27 mouse cellular contexts compared by ENCODE assay signal in genomic region chr5:30701866-30702265, GRCm38 (mm10). TPM values are rescaled to one million over a fixed set of nuclear protein-coding genes. Genes with fewer than 3 reads are reported as not detected.
DNase-seq lines count a peak whose midpoint lies in the region; ATAC-seq and TF ChIP-seq lines count a peak whose summit lies in the region.
"Had no signal": no experiment of that assay in that cellular context is flagged by ENCODE, and none has a peak within 500 bp of the region (broad histone marks: within the 10 kb centered on the region; RNA-seq: fewer than 3 reads in every experiment).

No protein-coding gene starts in this region.

- WGBS in forebrain, embryonic 10.5 days, result 85% methylated on average over 3 of the region's 3 CpGs
- WGBS in forebrain, embryonic 15.5 days, result 93% methylated on average over 3 of the region's 3 CpGs
- WGBS in hindbrain, embryonic 10.5 days, result 85% methylated on average over 3 of the region's 3 CpGs
- WGBS in hindbrain, embryonic 12.5 days, result 85% methylated on average over 3 of the region's 3 CpGs
- whole genome bisulfite sequencing in intestine, embryonic 16.5 days, result 75% methylated on average over 3 of the region's 3 CpGs
- WGBS in lung, postnatal 0 days, result 70% methylated on average over 3 of the region's 3 CpGs

- H3K36me3 ChIP-seq in forebrain, embryonic 10.5 days (replicated peaks), result no peaks in the 10 kb centered on the region
- no peaks in the 10 kb centered on the region for H3K36me3 ChIP-seq in forebrain, embryonic 15.5 days
- H3K36me3 ChIP-seq in hindbrain, embryonic 10.5 days, result no peaks in the 10 kb centered on the region
- H3K36me3 ChIP-seq in hindbrain, embryonic 12.5 days, result no peaks in the 10 kb centered on the region
- H3K36me3 ChIP-seq in intestine, embryonic 16.5 days (ENCODE audit: control insufficient read depth, insufficient read depth, low read length), result no peaks in the 10 kb centered on the region
- no peaks in the 10 kb centered on the region for H3K36me3 ChIP-seq in lung, postnatal 0 days (ENCODE audit: insufficient read depth, low read length)
- H3K36me3 ChIP-seq: embryonic facial prominence, embryonic 13.5 days; hindbrain, embryonic 15.5 days had no signal

- no peak overlapping the region for H3K4me3 ChIP-seq in forebrain, embryonic 10.5 days
- no peak overlapping the region for H3K4me3 ChIP-seq in forebrain, embryonic 15.5 days
- H3K4me3 ChIP-seq in hindbrain, embryonic 10.5 days, result no peak overlapping the region
- H3K4me3 ChIP-seq in hindbrain, embryonic 12.5 days, result no peak overlapping the region
- no peak overlapping the region for H3K4me3 ChIP-seq in intestine, embryonic 16.5 days (ENCODE audit: low read length)
- H3K4me3 ChIP-seq in lung, postnatal 0 days (ENCODE audit: low read depth, low read length), result no peak overlapping the region
- H3K4me3 ChIP-seq: embryonic facial prominence, embryonic 13.5 days; erythroblast, embryonic 14.5 days; forebrain, embryonic 13.5 days; gastrocnemius, adult 2 months; hindbrain, embryonic 15.5 days had no signal

- H3K9ac ChIP-seq in forebrain, embryonic 15.5 days (replicated peaks), result no peak overlapping the region
- no peak overlapping the region for H3K9ac ChIP-seq in hindbrain, embryonic 12.5 days
- H3K9ac ChIP-seq in intestine, embryonic 16.5 days (ENCODE audit: low read depth, low read length), result no peak overlapping the region
- no peak overlapping the region for H3K9ac ChIP-seq in lung, postnatal 0 days (replicated peaks; ENCODE audit: low read depth)
- H3K9ac ChIP-seq: embryonic facial prominence, embryonic 13.5 days; forebrain, embryonic 13.5 days; forebrain, postnatal 0 days; hindbrain, embryonic 15.5 days had no signal

- no peaks in the 10 kb centered on the region for H3K9me3 ChIP-seq in forebrain, embryonic 10.5 days
- H3K9me3 ChIP-seq in forebrain, embryonic 15.5 days, result no peaks in the 10 kb centered on the region
- H3K9me3 ChIP-seq in hindbrain, embryonic 10.5 days, result no peaks in the 10 kb centered on the region
- no peaks in the 10 kb centered on the region for H3K9me3 ChIP-seq in hindbrain, embryonic 12.5 days (replicated peaks)
- H3K9me3 ChIP-seq in intestine, embryonic 16.5 days (ENCODE audit: control insufficient read depth, low read length), result no peaks in the 10 kb centered on the region
- H3K9me3 ChIP-seq in lung, postnatal 0 days (ENCODE audit: low read length), result no peaks in the 10 kb centered on the region
- H3K9me3 ChIP-seq: embryonic facial prominence, embryonic 13.5 days; forebrain, embryonic 13.5 days; hindbrain, embryonic 15.5 days had no signal

- TF ChIP-seq CTCF in lung, postnatal 0 days (IDR thresholded peaks at IDR 0.05), result no peak

- H3K27me3 ChIP-seq in forebrain, embryonic 10.5 days (ENCODE audit: poor library complexity, severe bottlenecking), result peaks cover 27% of the 10 kb centered on the region
- no peaks in the 10 kb centered on the region for H3K27me3 ChIP-seq in forebrain, embryonic 15.5 days
- peaks cover 23% of the 10 kb centered on the region for H3K27me3 ChIP-seq in hindbrain, embryonic 10.5 days (ENCODE audit: insufficient read depth, poor library complexity, severe bottlenecking)
- peaks cover 4% of the 10 kb centered on the region; the same call in 1 of the 2 replicates for H3K27me3 ChIP-seq in hindbrain, embryonic 12.5 days
- H3K27me3 ChIP-seq in intestine, embryonic 16.5 days (replicated peaks; ENCODE audit: control insufficient read depth, insufficient read depth, low read length), result no peaks in the 10 kb centered on the region
- no peaks in the 10 kb centered on the region; the same call in 1 of the 2 replicates for H3K27me3 ChIP-seq in lung, postnatal 0 days (replicated peaks; ENCODE audit: insufficient read depth, low read length)
- H3K27me3 ChIP-seq: forebrain, embryonic 13.5 days; hindbrain, embryonic 15.5 days had no signal

- no peak for TF ChIP-seq EP300 in lung, postnatal 0 days (IDR thresholded peaks at IDR 0.05)

- H3K4me2 ChIP-seq in forebrain, embryonic 15.5 days (replicated peaks), result no peak overlapping the region
- H3K4me2 ChIP-seq in hindbrain, embryonic 12.5 days (replicated peaks), result no peak overlapping the region
- no peak overlapping the region for H3K4me2 ChIP-seq in intestine, embryonic 16.5 days (ENCODE audit: low read depth, low read length)
- H3K4me2 ChIP-seq in lung, postnatal 0 days (replicated peaks; ENCODE audit: low read depth, low read length), result no peak overlapping the region
- H3K4me2 ChIP-seq: embryonic facial prominence, embryonic 13.5 days; forebrain, embryonic 13.5 days; heart, embryonic 11.5 days; hindbrain, embryonic 15.5 days had no signal

- no peak for ATAC-seq in forebrain, embryonic 15.5 days (replicated peaks)
- no peak for ATAC-seq in hindbrain, embryonic 12.5 days (ENCODE audit: low FRiP score)
- no peak for ATAC-seq in intestine, embryonic 16.5 days
- no peak for ATAC-seq in lung, postnatal 0 days
- ATAC-seq: CD4-positive, CD25-positive, alpha-beta regulatory T cell, adult 4 months; forebrain, embryonic 13.5 days; forebrain, postnatal 0 days; Patski had no signal

- peak overlapping the region; percentile 71 for H3K27ac ChIP-seq in forebrain, embryonic 10.5 days
- H3K27ac ChIP-seq in forebrain, embryonic 15.5 days (replicated peaks), result no peak overlapping the region
- H3K27ac ChIP-seq in hindbrain, embryonic 10.5 days, result peak overlapping the region; percentile 81; the same call in 1 of the 2 replicates
- H3K27ac ChIP-seq in hindbrain, embryonic 12.5 days, result no peak overlapping the region
- H3K27ac ChIP-seq in intestine, embryonic 16.5 days (ENCODE audit: low read length), result no peak overlapping the region
- H3K27ac ChIP-seq in lung, postnatal 0 days (ENCODE audit: low read length), result no peak overlapping the region
- H3K27ac ChIP-seq: embryonic facial prominence, embryonic 13.5 days; forebrain, embryonic 13.5 days; gastrocnemius, adult 2 months; hindbrain, embryonic 15.5 days had no signal

- no peak for DNase-seq in forebrain, embryonic 10.5 days (ENCODE audit: extremely low spot score, low spot score)
- no peak for DNase-seq in hindbrain, embryonic 10.5 days (ENCODE audit: low spot score)
- peak; percentile 65 for DNase-seq in 3T3-L1 (ENCODE audit: low read depth, low spot score)
- peak; percentile 51 for DNase-seq in NIH3T3 (ENCODE audit: low read depth)
- DNase-seq in lung, postnatal 0 days (ENCODE audit: low spot score), result no peak
- DNase-seq: adrenal gland, adult 2 months; adrenal gland, postnatal 14 days; cerebellum, adult 11 months; cerebellum, adult 2 months; cerebellum, adult 9-11 months; cerebellum, postnatal 25 days; forebrain, postnatal 0 days; gastrocnemius, adult 2 months; gastrocnemius, postnatal 14 days; heart, adult 18-20 months; heart, postnatal 36 days; kidney, adult 18-20 months had no signal

- peaks cover 10% of the 10 kb centered on the region for H3K4me1 ChIP-seq in forebrain, embryonic 10.5 days
- no peaks in the 10 kb centered on the region for H3K4me1 ChIP-seq in forebrain, embryonic 15.5 days
- peaks cover 15% of the 10 kb centered on the region for H3K4me1 ChIP-seq in hindbrain, embryonic 10.5 days (replicated peaks)
- 0 out of 2 replicates have a peak, but pooled peaks cover 4% of the 10 kb centered on the region for H3K4me1 ChIP-seq in hindbrain, embryonic 12.5 days
- H3K4me1 ChIP-seq in intestine, embryonic 16.5 days (ENCODE audit: control insufficient read depth, insufficient read depth, low read length), result no peaks in the 10 kb centered on the region
- no peaks in the 10 kb centered on the region for H3K4me1 ChIP-seq in lung, postnatal 0 days (ENCODE audit: insufficient read depth, low read depth, low read length)
- H3K4me1 ChIP-seq: embryonic facial prominence, embryonic 13.5 days; forebrain, embryonic 13.5 days; hindbrain, embryonic 15.5 days had no signal

RNA-seq across cellular contexts. Expression of gene Dpysl5, which starts 9.5 kb away (rescaled TPM):
- polyA plus RNA-seq in forebrain, embryonic 10.5 days (2016; fragmentation: Nextera tagmentation; extraction: Ambion mirVana), result 61.5 and 64.0 TPM in 2 replicates
- 216 and 226 TPM in 2 replicates for polyA plus RNA-seq in forebrain, embryonic 15.5 days (2015; fragmentation: Nextera tagmentation; extraction: Ambion mirVana)
- 87.4 and 151 TPM in 2 replicates for polyA plus RNA-seq in hindbrain, embryonic 10.5 days (2016; fragmentation: Nextera tagmentation; extraction: Ambion mirVana)
- polyA plus RNA-seq in hindbrain, embryonic 12.5 days (2016; fragmentation: Nextera tagmentation; extraction: Ambion mirVana), result 135 and 156 TPM in 2 replicates
- 5.7 and 6.1 TPM in 2 replicates for polyA plus RNA-seq in intestine, embryonic 16.5 days (2015; fragmentation: Nextera tagmentation; extraction: Ambion mirVana)
- 1.4 and 1.6 TPM in 2 replicates for polyA plus RNA-seq in lung, postnatal 0 days (2015; fragmentation: Nextera tagmentation; extraction: Ambion mirVana)
- polyA plus RNA-seq: CD4-positive, CD25-positive, alpha-beta regulatory T cell, adult 4 months; erythroblast, embryonic 14.5 days had no signal

RNA-seq across cellular contexts. Expression of gene Cenpa, which starts 35.3 kb away (rescaled TPM):
- 439 and 473 TPM in 2 replicates for polyA plus RNA-seq in forebrain, embryonic 10.5 days (2016; fragmentation: Nextera tagmentation; extraction: Ambion mirVana)
- polyA plus RNA-seq in forebrain, embryonic 15.5 days (2015; fragmentation: Nextera tagmentation; extraction: Ambion mirVana), result 128 and 151 TPM in 2 replicates
- 409 and 440 TPM in 2 replicates for polyA plus RNA-seq in hindbrain, embryonic 10.5 days (2016; fragmentation: Nextera tagmentation; extraction: Ambion mirVana)
- 200 and 221 TPM in 2 replicates for polyA plus RNA-seq in hindbrain, embryonic 12.5 days (2016; fragmentation: Nextera tagmentation; extraction: Ambion mirVana)
- polyA plus RNA-seq in intestine, embryonic 16.5 days (2015; fragmentation: Nextera tagmentation; extraction: Ambion mirVana), result 166 and 186 TPM in 2 replicates
- polyA plus RNA-seq in lung, postnatal 0 days (2015; fragmentation: Nextera tagmentation; extraction: Ambion mirVana), result 24.4 and 25.5 TPM in 2 replicates

RNA-seq across cellular contexts. Expression of gene Slc35f6, which starts 54.1 kb away (rescaled TPM):
- polyA plus RNA-seq in forebrain, embryonic 10.5 days (2016; fragmentation: Nextera tagmentation; extraction: Ambion mirVana), result 25.9 and 27.2 TPM in 2 replicates
- 28.0 and 31.1 TPM in 2 replicates for polyA plus RNA-seq in forebrain, embryonic 15.5 days (2015; fragmentation: Nextera tagmentation; extraction: Ambion mirVana)
- 25.5 and 28.9 TPM in 2 replicates for polyA plus RNA-seq in hindbrain, embryonic 10.5 days (2016; fragmentation: Nextera tagmentation; extraction: Ambion mirVana)
- 28.2 and 29.3 TPM in 2 replicates for polyA plus RNA-seq in hindbrain, embryonic 12.5 days (2016; fragmentation: Nextera tagmentation; extraction: Ambion mirVana)
- polyA plus RNA-seq in intestine, embryonic 16.5 days (2015; fragmentation: Nextera tagmentation; extraction: Ambion mirVana), result 50.2 and 56.3 TPM in 2 replicates
- 30.1 and 34.5 TPM in 2 replicates for polyA plus RNA-seq in lung, postnatal 0 days (2015; fragmentation: Nextera tagmentation; extraction: Ambion mirVana)

Comparison
In these comparisons a context has a peak if more than half of its experiments do, and no peak if none do; other contexts are left out.
1. H3K27ac ChIP-seq: peak in forebrain, embryonic 10.5 days (single experiment) and hindbrain, embryonic 10.5 days (single experiment); none in forebrain, embryonic 15.5 days (single experiment), hindbrain, embryonic 12.5 days (single experiment), intestine, embryonic 16.5 days (single experiment) and lung, postnatal 0 days (single experiment).
2. DNase-seq: peak in 3T3-L1 (single experiment) and NIH3T3 (single experiment); none in forebrain, embryonic 10.5 days (single experiment), hindbrain, embryonic 10.5 days (single experiment) and lung, postnatal 0 days (single experiment).